Mouse (Mus musculus): Measurements from ENCODE around the gene Ankrd28.
A peak's percentile ranks its signal among the peaks of the same experiment; 100 is the strongest.

Gene Ankrd28

DNA sequence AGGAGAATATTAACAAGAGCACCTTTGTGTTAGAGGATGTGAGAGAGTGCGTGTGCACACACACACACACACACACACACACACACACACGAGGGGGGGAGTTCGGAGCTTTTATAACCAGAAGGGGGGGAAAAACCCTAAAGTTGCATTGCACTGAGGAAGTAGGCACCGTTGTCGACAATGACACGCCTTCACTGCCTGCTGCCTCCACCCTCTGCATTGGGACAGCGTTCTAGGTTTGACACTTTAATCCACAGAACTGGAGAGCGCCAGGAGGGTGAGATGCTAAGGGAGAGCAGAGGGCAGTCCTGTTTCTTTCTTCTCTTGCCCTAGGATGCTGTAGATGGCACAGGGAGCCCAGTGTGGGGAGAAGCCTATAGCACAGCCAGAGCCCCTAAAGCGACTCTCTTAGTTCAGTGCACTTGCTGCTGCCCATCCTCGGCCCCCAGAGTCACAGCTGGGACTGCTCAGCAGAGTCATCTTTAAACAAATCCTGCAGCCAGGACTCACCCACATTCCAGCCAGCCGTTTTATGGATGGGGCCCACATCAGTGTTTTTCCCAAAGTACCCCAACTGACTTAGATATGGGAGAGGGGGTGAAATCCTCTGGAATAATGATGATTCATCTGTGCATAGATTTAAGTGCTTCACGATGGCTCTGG is 165.4 kb downstream of the Ankrd28 start:
- DNase-seq = peak; percentile 22

- peak; percentile 49 for DNase-seq
Observed at GRCm38 (mm10) chr14:31664100-31664902, 166.2 kb downstream of the Ankrd28 start.

DNA sequence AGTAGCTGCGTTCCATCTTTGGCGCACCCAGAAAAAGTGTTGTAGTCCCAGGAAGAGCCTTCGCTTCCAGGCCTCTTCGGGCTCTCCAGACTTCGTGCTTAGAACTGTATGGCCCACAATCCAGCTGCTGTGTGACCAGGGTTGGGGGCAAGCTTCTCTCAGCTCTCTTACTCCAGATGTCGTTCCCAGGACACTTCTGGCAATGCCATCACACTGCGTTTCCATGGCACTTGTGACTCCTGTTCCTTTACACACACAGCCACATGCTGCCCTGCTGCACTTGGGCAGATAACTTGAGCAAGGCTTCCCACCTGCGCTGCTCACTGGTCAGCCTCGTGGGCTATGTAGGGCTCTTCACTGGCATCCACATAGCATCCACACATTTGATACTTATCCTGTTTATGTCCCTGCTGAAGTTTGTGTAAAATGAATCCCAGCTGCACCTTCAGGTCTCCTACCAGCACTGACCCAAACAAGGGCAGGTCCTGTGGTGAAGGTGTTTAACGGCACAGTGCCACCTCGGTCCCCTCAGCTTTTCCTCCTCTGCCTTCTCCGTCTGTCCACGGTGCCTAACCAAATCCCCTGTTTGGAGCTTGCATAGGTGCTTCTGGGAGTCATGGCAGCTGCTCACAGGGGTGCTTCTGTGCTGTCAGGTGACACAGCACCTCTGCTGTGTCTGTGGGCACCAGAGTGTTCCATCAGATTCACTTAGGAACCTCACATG is 166.9 kb downstream of the Ankrd28 start:
- peak; percentile 17 for DNase-seq

DNA sequence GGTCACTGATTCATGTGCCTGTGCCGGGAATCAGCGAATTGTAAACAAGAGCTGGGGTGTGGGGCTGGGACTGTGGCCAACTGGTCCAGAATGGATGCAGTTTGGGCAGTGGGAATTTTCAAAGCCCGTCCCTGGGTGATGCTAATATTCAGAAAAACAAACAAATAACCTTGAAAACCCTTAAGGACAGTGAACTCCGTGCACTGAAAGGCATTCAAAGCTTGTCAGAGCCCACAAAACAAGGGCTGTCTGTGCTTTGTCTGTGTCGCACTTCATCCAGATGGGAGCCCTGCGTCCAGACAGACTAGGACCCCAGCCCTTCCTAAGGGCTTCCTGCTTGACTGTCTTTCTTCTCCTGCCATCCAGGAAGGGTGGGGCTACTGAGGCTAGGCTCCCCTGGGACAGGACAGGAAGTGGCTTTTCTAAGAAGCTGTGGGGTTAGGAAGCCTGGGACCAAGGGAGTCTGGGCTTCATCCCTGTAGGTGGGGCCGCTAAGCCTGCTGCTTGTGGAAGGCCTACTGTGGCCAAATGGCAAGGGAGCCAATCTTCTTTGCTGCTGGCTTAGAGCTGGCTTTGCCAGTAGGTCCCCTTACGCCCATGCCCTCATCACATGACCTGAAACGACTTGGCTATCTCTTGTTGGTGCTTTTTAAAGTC is 167.8 kb downstream of the Ankrd28 start:
- peak; percentile 87 for DNase-seq

DNA sequence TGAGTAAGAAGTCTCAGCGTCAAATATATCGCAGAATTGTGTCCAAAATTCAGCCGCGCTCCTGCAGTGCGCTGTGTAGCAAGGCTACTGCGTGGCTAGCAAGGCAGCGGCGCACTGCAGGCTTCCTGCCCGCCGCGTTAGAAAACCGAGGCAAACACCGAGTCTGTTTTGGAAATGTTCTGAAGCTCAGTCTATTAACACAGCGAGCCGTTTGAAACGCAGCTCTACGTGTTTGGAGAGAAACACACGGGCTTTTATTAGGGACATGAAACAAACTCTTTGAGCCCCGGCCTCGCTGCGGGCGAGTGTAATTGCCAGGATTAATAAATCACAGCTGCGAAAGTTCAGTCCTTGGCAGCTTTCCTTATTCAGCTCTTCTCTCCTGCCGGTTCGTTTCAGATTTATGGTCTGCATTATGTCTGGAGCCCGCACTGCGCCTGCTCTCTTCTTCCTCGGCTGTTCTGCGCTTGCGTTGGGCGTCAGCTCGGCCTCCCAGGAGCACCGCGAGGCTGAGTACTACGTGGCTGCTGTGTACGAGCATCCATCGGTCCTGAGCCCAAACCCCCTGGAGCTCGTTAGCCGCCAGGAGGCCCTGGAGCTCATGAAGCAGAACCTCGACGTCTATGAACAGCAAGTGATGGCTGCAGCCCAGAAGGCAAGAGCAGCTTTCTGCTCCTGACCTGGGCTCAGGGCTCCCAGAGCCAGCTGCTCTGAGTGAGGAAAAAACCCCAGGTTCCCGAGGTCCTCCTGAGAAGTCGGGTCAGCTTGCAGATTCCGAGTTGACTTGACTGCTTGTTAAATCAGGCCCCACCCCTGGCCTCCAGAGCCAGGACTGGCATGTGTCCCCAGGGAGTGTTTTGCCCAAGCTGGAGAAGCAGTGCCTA is 168.5 kb downstream of the Ankrd28 start:
- peak; percentile 90 for DNase-seq

GRCm38 (mm10) chr14:31660312-31661093 is 169.9 kb downstream of the Ankrd28 start:
- DNase-seq = peak; percentile 17

- DNase-seq = peak; percentile 67
Observed at GRCm38 (mm10) chr14:31659501-31660181, 170.8 kb downstream of the Ankrd28 start.

- DNase-seq = no peak
Observed at GRCm38 (mm10) chr14:31658126-31658680, 172.2 kb downstream of the Ankrd28 start.

DNA sequence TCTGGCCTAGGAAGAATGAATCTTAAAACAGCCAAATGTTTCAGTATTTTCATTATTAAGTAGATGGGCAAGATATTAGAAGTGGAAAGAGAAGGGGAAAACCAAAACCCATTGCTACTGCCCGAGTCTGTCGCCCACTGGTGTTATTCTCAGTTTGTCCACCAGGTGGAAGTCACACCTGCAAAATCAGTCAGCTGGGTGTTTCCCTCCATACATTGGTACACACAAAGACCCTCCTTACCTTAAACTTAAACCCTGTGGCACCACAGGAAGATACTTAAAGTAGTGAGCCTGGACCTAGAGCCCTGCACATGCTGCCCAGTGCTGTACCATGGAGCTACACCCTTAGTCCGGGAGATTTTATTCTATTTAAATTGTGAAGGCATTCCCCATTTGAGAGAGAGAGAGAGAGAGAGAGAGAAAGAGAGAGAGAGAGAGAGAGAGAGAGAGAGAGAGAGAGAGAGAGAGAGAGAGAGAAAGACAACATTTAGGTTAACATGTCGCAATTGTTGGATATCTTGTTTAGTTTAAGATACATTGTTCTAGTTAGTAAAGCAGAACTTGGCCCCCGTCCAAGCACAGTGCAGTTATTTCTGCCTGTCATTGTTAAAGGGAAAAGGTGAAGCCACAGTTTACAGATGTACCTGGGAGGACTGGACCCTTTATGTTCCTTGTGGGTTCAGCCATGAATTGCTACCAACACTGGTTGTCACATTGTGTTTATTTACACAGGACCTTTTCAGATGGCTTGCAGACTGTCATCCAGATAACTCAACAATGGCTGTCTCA is 173.4 kb downstream of the Ankrd28 start:
- DNase-seq = peak; percentile 84

GRCm38 (mm10) chr14:31656386-31656785 is 174.1 kb downstream of the Ankrd28 start:
- DNase-seq = no peak

DNA sequence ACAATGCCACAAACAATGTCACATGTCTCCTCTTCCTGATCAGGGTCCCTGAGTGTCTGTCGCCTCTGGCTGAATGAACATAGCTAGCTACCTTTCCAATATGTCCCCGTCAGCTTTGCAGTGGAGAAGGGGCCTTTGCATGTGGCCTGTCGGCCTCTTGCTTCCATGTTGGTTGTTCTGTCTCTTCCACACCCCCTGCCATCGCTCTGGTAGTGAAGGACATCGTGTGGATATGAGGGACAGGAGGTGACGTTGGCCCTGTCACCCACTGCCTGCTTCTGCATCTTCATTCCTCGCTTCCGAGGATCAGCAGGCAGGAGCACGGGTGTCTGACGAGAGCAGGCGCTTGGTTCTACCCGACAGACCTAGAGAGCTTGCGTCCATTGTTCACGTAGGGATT is 175.0 kb downstream of the Ankrd28 start:
- no peak for DNase-seq

DNA sequence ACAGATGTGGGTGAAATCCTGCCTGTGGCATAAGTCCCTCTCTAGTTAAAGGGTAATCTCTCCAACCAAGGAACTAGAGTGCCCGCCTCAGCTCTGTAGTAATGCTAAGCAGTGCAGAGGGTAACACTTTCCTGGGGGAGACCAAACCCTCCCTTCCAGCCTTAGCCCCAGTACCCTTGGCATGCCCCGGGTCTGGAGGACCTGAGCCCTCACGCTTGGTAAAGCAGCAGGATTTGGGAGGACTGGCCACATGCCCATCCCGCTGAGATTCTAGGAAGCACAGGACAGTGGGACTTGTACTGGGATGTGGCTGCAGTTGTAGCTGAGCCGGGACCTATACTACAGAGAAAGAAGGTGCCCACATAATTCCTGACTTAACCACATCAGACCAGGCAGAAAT is 175.6 kb downstream of the Ankrd28 start:
- DNase-seq = peak; percentile 56

DNA sequence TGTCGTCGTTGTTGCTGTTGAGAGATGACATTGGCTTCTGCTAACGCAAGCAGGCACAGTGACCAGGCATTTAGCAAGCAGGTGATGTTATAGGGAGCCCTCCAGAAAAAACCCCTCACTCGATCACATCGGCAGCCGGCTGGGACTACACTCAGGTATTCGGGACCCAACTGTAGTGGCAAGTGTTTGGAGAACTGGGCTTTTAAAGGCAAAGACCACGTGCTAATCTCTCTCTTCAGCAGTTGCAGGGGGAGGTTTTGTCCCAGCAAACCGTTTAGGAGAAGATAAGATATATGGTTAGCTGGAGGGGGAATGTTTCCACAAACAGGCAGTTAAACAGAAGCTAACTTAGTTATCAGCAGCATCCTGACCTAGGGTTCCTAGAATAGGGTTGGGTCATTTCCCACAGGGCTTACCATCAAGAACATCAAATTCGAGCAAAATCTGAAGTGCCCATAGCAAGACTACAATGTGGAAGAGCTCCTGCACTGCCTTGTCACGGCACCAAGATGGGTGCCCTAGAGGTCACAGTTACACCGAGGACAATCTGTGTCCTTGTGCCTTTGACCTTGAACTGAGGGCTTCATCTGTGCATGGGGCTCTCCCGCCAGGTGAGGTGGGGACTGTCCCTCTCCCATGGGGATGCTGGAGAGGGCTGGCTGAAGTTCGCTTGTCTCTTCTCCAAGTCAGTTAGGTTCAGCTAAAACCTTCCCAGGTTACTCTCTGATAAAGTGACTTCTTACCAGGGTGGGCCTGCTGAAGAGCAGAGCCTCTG is 177.2 kb downstream of the Ankrd28 start:
- no peak for DNase-seq

DNA sequence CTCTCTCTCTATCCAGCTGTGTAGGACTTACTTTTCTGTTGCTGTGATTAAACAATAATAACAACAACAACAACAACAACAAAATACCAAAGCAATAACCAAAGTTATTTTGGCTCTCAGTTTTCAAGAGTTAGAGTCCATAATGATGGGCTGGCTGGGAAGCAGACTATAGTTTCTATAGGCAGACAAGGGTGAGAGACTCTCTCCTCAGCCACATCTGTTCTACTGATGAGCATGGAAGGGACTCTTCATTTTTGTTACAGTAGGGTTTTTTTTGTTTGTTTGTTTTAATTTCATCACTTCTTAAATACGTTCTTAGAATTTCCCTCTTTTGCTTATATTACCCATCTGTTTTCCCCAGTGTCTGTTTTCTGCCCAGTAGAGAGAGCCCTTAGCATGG is 177.8 kb downstream of the Ankrd28 start:
- no peak for DNase-seq

DNA sequence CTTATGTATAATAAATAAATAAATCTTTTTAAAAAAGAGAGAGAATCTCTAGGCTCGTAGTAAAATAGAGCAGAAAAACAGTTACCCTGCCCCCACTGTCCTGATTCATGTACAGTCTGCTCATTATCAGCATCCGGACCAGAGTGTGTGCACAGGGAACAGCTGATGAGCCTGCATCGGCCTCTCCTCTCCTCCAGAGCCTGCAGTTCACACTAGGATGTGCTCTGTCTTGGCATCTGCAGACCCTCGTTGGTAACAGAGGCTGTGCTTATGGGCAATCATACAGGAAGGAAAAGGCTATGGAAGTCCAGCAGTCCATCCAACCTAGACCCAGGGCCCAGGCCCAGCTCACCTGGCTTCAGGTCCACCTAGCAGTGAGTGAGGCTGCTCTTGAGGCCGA is 178.3 kb downstream of the Ankrd28 start:
- no peak for DNase-seq

DNA sequence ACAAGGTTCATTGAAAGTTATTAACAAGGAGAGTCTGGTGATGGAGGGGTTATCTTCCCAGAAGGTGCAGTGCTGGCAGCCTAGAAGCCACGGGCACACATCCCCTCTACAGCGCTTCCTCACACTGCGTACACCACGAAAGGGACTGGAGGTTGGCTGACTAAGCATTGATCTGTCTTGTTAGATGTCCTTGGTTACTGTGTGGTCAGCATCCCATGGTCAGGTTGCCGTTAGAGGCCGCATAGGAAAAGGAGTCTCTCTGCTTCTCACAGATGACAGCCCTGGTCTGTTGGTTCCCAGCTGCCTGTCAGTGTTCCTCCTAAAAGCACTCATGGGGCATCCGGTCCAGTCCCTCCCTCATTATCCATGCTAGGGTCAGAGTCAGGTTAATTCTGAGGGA is 179.2 kb downstream of the Ankrd28 start:
- peak; percentile 20 for DNase-seq

- DNase-seq = peak; percentile 27
Observed at GRCm38 (mm10) chr14:31650347-31650746, 180.1 kb downstream of the Ankrd28 start.
